Mouse (Mus musculus) erythroid progenitor cell, adult 5-6 weeks (primary cell): ENCODE measurements around the gene Cox7a2l. TPM values are rescaled to one million over a fixed set of nuclear protein-coding genes. Genes with fewer than 3 reads are reported as not detected.

Experiments
- ATAC-seq: replicated peaks from 2 replicates; pipeline ENCODE4 v1.8.0; 2016; ENCODE audit warnings: moderate number of reproducible peaks, mild to moderate bottlenecking, moderate TSS enrichment, inconsistent platforms; ENCODE audit not compliant: poor library complexity, low FRiP score, severe bottlenecking
- total RNA-seq, 2 experiments: library from RNA; stranded (forward) in 1 of 2; stranded (reverse) in 1 of 2; fragments of 150-400 nt in 1 of 2; fragments of 186-747, 209-891 nt in 1 of 2; gene quantifications; 2 replicates each; pipeline versions ENCODE4 v1.2.3 to v1.2.4; 2015 to 2017; ENCODE audit warnings: low replicate concordance in 2 of 2

Gene Cox7a2l
- total RNA-seq (2015; ENCODE audit: low replicate concordance) (75.3 and 83.0 TPM in 2 replicates), total RNA-seq (2017; ENCODE audit: low replicate concordance) (38.7 and 77.8 TPM in 2 replicates)

DNA sequence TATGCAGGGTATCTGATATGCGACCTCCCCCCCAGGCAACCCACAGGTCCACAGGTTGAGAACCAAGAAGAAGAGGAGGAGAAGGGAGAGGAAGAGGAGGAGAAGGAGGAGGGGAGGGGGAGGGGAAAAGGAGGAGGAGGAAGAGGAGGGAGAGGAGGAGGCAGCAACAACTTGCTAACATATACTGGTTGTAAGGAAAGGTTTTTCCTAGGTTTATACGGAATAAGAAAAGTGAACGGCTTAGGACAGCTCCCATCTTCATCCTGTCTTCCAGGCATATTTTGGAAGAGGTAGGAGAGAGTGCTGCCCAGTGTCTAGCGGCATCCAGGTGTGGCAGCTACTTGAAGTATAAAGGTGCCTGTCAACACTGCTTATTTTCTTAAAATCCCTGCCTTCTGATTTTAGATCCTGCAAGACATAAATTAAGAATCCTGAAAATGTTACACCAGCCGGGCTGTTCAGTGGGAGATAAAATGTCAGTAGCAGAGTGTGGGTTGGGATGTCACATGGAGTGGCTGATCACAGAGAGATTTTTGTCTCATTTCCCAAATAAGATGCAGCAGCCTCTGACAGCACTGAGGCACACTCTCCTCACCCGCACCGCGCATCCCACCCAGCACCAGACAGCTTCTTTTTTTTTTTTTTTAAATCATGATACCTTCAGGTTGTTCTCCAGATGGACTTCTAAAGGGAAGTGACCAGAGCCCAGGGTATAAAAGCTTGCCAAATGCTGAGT is at the start of gene Cox7a2l:
Cox7a2l (minus strand) TSS at position 51 of the 736 bp plus-strand sequence.
- ATAC-seq = no peak

GRCm38 (mm10) chr17:83565506-83565905 is 48.4 kb upstream of the Cox7a2l start:
- no peak for ATAC-seq

DNA sequence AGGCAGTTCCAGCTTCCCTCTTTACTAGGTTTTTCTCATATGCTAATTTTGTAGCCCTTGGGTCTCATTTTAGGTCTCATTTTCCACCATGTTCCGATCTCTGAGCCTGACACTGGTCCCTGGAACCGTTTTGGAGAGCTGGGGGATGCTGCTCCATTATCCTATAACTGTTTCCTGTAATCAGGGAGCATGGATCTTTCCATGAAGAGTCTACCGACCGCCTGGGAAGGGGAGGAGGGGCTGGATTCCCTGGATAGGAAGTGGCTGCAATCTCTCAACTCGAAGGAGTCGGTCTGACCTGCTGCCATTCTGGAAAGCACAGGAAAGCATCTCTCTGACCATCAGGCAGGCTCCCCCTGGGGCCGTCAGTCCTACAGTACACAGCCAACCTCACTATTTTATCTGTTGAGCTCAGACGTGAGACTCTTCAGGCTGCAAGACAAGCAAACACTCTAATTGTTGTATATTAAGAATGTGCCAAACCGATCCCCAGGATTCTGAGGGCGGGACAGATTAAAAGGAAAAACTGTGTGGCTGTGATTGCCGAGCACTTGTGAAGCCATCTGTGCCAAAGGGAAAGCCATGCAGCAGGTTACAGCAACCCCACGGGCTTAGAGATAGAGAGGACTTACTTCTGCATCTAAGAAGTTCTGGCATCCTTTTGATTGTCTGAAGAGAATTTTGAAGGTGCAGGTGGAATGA is 47.1 kb upstream of the Cox7a2l start:
- ATAC-seq = no peak

- ATAC-seq = peak; percentile 65
Observed at GRCm38 (mm10) chr17:83563703-83564111, 46.6 kb upstream of the Cox7a2l start.

- ATAC-seq = peak; percentile 92
Observed at GRCm38 (mm10) chr17:83562153-83563010, 45.3 kb upstream of the Cox7a2l start.

GRCm38 (mm10) chr17:83559081-83559480 is 42.0 kb upstream of the Cox7a2l start:
- ATAC-seq = no peak

- ATAC-seq = no peak
Observed at GRCm38 (mm10) chr17:83555836-83556235, 38.7 kb upstream of the Cox7a2l start.

DNA sequence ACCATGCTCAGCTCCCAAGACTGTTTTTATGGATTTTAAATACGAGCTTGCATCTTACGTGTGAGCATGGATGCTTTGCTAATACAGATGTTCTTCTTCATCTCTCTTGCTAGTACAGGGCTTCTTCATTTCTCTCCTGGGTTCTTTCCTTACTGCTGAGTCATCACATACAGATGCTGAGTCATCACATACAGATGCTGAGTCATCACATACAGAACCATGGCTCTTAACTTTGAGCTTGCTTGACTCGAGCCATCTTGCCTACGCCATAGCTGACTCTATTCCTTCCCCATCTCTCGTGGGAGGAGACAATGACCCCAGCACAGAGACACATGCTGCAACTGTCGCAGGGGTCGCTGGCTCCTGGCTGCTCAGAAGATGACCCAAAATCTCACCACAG is 37.9 kb upstream of the Cox7a2l start:
- ATAC-seq = peak; percentile 30; the same call in 1 of the 2 replicates

DNA sequence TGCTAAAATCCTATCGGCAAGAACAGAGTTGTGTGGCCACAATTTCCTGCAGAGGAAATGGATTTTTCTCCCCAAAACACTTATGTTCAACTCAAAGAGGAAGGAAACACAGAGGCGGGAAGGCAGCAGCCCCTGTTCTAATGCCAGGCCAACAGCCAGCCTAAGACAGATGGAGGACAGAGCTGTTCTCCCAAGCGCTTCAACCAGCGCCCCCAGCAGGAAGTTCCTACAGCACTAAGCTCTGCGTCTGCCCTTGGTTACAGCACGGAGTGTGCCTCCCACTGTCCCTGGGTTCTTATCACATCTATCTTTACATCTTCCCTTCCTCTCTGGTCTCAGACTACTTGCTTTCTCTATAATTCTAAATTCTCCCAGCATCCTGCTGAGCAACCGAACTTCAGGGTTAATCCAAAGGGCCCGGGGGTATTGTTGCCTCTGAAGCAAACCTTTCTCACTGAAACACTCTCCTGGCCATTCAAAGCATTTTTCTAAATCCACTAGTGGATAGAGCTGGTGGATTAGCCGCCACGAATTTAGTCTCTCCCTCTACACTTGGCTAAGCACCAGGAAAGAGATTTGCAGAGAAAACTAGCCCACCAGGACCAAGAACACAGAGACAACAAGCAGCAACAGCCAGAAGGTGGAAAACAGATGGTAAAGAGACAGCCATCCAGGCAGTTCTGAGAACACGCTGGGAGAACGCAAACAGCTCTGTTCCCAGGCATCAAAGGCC is 31.5 kb upstream of the Cox7a2l start:
- ATAC-seq = no peak

GRCm38 (mm10) chr17:83547145-83547544 is 30.0 kb upstream of the Cox7a2l start:
- no peak for ATAC-seq

DNA sequence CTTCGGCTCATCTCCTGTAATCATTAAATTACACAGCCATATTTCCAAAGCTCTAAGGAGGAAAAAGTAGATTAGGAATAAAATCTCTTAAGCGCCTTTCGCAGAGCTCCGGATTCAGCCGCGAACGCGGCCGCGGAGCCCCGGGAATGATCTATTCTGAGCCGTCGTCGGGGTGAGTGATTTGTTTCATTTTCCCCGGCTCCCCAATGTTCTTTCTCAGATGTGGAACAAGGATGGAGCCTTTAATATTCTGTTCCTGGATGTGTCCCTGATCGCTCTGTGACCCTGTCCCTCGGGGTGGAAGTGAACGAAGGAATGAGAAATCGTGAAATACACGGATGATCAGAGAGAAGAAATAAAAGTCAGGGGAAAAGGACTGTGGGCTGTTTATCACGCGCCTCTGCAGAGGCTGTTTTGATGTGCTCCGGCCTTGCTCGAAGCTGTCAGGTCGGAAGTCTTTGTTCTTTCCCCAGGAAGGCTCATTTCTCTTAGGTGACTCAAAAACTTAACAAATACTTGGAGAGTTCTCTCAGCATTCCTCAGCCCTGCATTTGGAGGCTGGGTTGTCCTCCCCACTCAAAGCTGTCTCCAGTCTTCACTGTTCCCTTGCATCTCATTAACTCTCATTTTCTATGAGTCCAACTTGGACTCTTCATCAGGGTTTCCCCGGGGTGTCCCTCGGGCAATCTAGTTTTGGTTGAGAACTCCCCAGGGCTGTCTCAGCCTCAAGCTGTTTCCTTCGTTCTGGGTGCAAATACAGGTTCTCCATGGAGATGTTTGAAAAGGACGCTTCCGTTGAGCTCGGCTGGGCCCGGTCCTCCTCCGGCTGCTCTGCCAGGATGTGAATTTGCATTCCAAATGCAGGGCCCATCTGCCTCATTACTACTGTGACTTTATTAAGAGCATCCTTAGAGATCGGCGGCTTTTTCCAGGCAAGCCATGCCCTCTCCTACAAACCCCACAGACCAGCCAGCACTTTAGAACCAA is 28.9 kb upstream of the Cox7a2l start:
- ATAC-seq = no peak

DNA sequence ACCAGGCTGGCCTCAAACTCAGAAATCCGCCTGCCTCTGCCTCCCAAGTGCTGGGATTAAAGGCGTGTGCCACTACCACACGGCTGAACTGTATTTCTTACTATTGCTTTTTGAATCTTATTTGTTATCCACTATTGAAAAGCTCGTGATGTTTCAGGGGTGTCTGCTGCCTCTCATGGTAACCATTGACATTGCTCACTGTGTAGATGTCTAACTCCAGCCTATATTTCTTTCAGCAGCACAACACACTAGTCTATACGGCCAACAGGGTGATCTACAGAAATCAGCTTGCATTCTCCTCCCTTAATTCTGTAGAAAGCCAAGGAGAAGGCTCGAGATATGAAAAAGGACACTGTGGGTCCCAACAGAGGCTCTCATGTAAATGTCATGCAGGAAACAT is 28.1 kb upstream of the Cox7a2l start:
- ATAC-seq = no peak

DNA sequence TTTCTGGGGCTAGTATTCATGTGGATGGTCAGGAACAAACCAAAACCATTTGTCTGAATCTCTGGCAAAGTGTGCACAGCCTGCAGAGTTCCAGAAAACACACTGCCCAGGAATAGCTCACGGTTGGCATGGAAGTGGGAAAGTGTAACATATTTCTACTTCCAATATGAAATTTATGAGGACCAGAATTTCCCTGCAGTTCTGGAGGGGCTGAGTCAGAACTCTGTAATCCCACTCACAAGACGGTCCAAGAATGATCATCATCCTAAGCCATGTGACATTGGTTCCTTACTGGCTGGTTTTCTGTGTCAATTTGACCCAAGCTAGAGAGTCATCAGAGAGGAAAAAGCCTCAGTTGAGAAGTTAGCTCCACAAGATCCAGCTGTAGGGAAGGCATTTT is 25.3 kb upstream of the Cox7a2l start:
- no peak for ATAC-seq

GRCm38 (mm10) chr17:83539262-83540037 is 22.3 kb upstream of the Cox7a2l start:
- no peak for ATAC-seq

DNA sequence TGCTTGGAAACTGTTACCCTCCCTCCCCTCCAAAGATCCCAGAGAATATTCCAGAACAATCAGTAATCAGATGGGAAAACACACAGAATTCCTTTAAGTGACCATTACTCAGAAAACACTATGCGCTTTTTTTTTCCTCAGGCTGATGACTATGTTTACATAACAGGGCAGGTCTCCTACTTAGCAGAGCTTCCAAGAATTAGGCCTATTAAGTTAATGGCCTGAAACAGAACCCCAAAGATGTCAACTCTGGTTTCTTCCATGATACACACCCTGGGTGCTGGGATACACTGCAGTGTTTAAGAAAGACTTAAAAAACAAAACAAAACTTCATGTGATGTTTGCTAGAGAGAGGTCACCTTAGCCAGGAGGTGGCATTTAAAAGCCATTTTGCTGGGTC is 21.6 kb upstream of the Cox7a2l start:
- ATAC-seq = no peak

GRCm38 (mm10) chr17:83538141-83538540 is 21.0 kb upstream of the Cox7a2l start:
- ATAC-seq = no peak

DNA sequence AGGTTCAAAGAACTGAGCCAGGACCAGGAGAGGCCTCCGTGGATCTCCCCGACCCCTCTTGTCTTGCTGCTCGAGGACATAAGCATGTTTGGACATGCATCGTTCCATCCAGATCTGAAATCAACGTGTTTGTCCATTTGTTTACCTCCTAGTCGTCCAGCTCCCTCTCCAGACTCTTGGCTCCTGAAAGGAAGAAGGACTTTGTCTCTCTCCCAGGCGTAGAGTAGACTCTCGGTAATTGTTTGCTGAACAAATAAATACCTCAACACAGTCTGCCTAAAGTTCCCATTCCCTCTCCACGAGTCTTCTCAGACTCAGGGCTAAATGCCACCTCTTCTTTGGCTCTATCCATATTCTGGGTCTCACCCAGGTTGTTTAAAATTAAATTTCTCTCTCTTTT is 16.0 kb upstream of the Cox7a2l start:
- no peak for ATAC-seq
